Mouse (Mus musculus): Measurements from ENCODE around the gene Zfp580. TPM values are rescaled to one million over a fixed set of nuclear protein-coding genes. Genes with fewer than 3 reads are reported as not detected.

The Zfp580 gene
- polyA plus RNA-seq, 1 experiment from 2014 or later = 33.8 TPM

GRCm38 (mm10) chr7:5037467-5037866, 13.9 kb upstream of the Zfp580 start:
- Histone ChIP-seq H3K9me3 (0 out of 2 replicates have a peak, but pooled peaks cover 7% of the 10 kb centered on the region), H3K4me2 (peak overlapping the region; percentile 46), H3K27ac (peak overlapping the region; percentile 98; the same call in 1 of the 2 replicates), H3K36me3 (peaks cover 48% of the 10 kb centered on the region), H3K4me3 (peak overlapping the region; percentile 70), H3K4me1 (peaks cover 3% of the 10 kb centered on the region; the same call in 1 of the 2 replicates), H3K9ac (no peak overlapping the region; the same call in 1 of the 2 replicates), H3K27me3 (no peaks in the 10 kb centered on the region)
- no peak for ATAC-seq (ENCODE audit: insufficient number of reproducible peaks, low FRiP score, low TSS enrichment, low read depth)
- WGBS = 89% methylated on average over 8 of the region's 8 CpGs

- Histone ChIP-seq H3K27me3 (no peaks in the 10 kb centered on the region), H3K9me3 (0 out of 2 replicates have a peak, but pooled peaks cover 7% of the 10 kb centered on the region), H3K9ac (peak within 1 kb of the TSS; percentile 71), H3K36me3 (peaks cover 40% of the 10 kb centered on the region), H3K4me2 (peak within 1 kb of the TSS; percentile 46), H3K4me3 (peak within 1 kb of the TSS; percentile 70), H3K27ac (peak within 1 kb of the TSS; percentile 98), H3K4me1 (peaks cover 3% of the 10 kb centered on the region; the same call in 1 of the 2 replicates)
- WGBS = under 1% methylated on average over 48 of the region's 48 CpGs
- peak; percentile 92 for ATAC-seq (ENCODE audit: insufficient number of reproducible peaks, low FRiP score, low TSS enrichment, low read depth)
Observed at GRCm38 (mm10) chr7:5038109-5038732, 13.1 kb upstream of the Zfp580 start, which contains the start of gene Zfp784. TSS of gene Zfp784 (minus strand) at chr7:5038446.

GRCm38 (mm10) chr7:5038940-5039339, 12.4 kb upstream of the Zfp580 start:
- H3K27me3 ChIP-seq = no peaks in the 10 kb centered on the region
- H3K9me3 ChIP-seq = 0 out of 2 replicates have a peak, but pooled peaks cover 7% of the 10 kb centered on the region
- 27% methylated on average over 5 of the region's 5 CpGs for WGBS
- peak overlapping the region; percentile 70 for H3K4me3 ChIP-seq
- H3K9ac ChIP-seq = peak overlapping the region; percentile 71; the same call in 1 of the 2 replicates
- H3K36me3 ChIP-seq = peaks cover 33% of the 10 kb centered on the region
- ATAC-seq (ENCODE audit: insufficient number of reproducible peaks, low FRiP score, low TSS enrichment, low read depth) = no peak
- peaks cover 3% of the 10 kb centered on the region; the same call in 1 of the 2 replicates for H3K4me1 ChIP-seq
- peak overlapping the region; percentile 98 for H3K27ac ChIP-seq
- H3K4me2 ChIP-seq = peak overlapping the region; percentile 46

GRCm38 (mm10) chr7:5044981-5045380, 6.4 kb upstream of the Zfp580 start:
- Histone ChIP-seq H3K36me3 (0 out of 2 replicates have a peak, but pooled peaks cover 5% of the 10 kb centered on the region), H3K27me3 (no peaks in the 10 kb centered on the region), H3K27ac (no peak overlapping the region), H3K4me1 (no peaks in the 10 kb centered on the region), H3K4me2 (no peak overlapping the region), H3K9ac (no peak overlapping the region), H3K9me3 (no peaks in the 10 kb centered on the region), H3K4me3 (no peak overlapping the region)
- WGBS = 82% methylated on average over 2 of the region's 2 CpGs
- ATAC-seq (ENCODE audit: insufficient number of reproducible peaks, low FRiP score, low TSS enrichment, low read depth) = no peak

GRCm38 (mm10) chr7:5046112-5046511, 5.2 kb upstream of the Zfp580 start:
- WGBS = 73% methylated on average over 2 of the region's 2 CpGs
- Histone ChIP-seq H3K4me2 (no peak overlapping the region), H3K27me3 (no peaks in the 10 kb centered on the region), H3K36me3 (0 out of 2 replicates have a peak, but pooled peaks cover 5% of the 10 kb centered on the region), H3K9ac (no peak overlapping the region), H3K4me3 (no peak overlapping the region), H3K27ac (no peak overlapping the region), H3K4me1 (peaks cover 8% of the 10 kb centered on the region), H3K9me3 (no peaks in the 10 kb centered on the region)
- ATAC-seq (ENCODE audit: insufficient number of reproducible peaks, low FRiP score, low TSS enrichment, low read depth) = no peak

- Histone ChIP-seq H3K9ac (no peak overlapping the region), H3K27me3 (peaks cover 4% of the 10 kb centered on the region; the same call in 1 of the 2 replicates), H3K36me3 (no peaks in the 10 kb centered on the region), H3K4me1 (peaks cover 14% of the 10 kb centered on the region), H3K27ac (no peak overlapping the region), H3K4me3 (no peak overlapping the region), H3K4me2 (no peak overlapping the region), H3K9me3 (no peaks in the 10 kb centered on the region)
- ATAC-seq (ENCODE audit: insufficient number of reproducible peaks, low FRiP score, low TSS enrichment, low read depth) = no peak
- WGBS = 23% methylated on average over 2 of the region's 2 CpGs
Observed at GRCm38 (mm10) chr7:5047313-5047712, 4.0 kb upstream of the Zfp580 start.

GRCm38 (mm10) chr7:5052438-5052837, 1.1 kb downstream of the Zfp580 start:
- Histone ChIP-seq H3K4me3 (peak overlapping the region; percentile 79), H3K27me3 (peaks cover 41% of the 10 kb centered on the region), H3K27ac (no peak overlapping the region), H3K9me3 (no peaks in the 10 kb centered on the region), H3K4me1 (peaks cover 51% of the 10 kb centered on the region), H3K4me2 (peak overlapping the region; percentile 82), H3K9ac (peak overlapping the region; percentile 78), H3K36me3 (no peaks in the 10 kb centered on the region)
- 2% methylated on average over 10 of the region's 12 CpGs for WGBS
- no peak for ATAC-seq (ENCODE audit: insufficient number of reproducible peaks, low FRiP score, low TSS enrichment, low read depth)

- H3K36me3 ChIP-seq = no peaks in the 10 kb centered on the region
- peaks cover 56% of the 10 kb centered on the region for H3K4me1 ChIP-seq
- H3K27ac ChIP-seq = no peak overlapping the region
- peak overlapping the region; percentile 79 for H3K4me3 ChIP-seq
- peaks cover 45% of the 10 kb centered on the region for H3K27me3 ChIP-seq
- 4% methylated on average over 40 of the region's 45 CpGs for WGBS
- peak overlapping the region; percentile 82 for H3K4me2 ChIP-seq
- no peaks in the 10 kb centered on the region for H3K9me3 ChIP-seq
- ATAC-seq (ENCODE audit: insufficient number of reproducible peaks, low FRiP score, low TSS enrichment, low read depth) = no peak
- peak overlapping the region; percentile 78; the same call in 1 of the 2 replicates for H3K9ac ChIP-seq
Observed at GRCm38 (mm10) chr7:5052931-5053343, 1.6 kb downstream of the Zfp580 start.

GRCm38 (mm10) chr7:5053456-5054179, 2.3 kb downstream of the Zfp580 start:
- peaks cover 45% of the 10 kb centered on the region for H3K27me3 ChIP-seq

GRCm38 (mm10) chr7:5056651-5057263, 5.4 kb downstream of the Zfp580 start:
- H3K9ac ChIP-seq = peak overlapping the region; percentile 73
- H3K9me3 ChIP-seq = no peaks in the 10 kb centered on the region
- H3K27me3 ChIP-seq = peaks cover 45% of the 10 kb centered on the region
- peak overlapping the region; percentile 68 for H3K4me3 ChIP-seq
- no peak for ATAC-seq (ENCODE audit: insufficient number of reproducible peaks, low FRiP score, low TSS enrichment, low read depth)
- H3K27ac ChIP-seq = peak overlapping the region; percentile 64
- peaks cover 68% of the 10 kb centered on the region for H3K4me1 ChIP-seq
- no peaks in the 10 kb centered on the region for H3K36me3 ChIP-seq
- H3K4me2 ChIP-seq = peak overlapping the region; percentile 84
- WGBS = 1% methylated on average over 55 of the region's 55 CpGs

More at GRCm38 (mm10) chr7:5053456-5054179, 2.3 kb downstream of the Zfp580 start:
- H3K9me3 ChIP-seq = no peaks in the 10 kb centered on the region
- H3K4me2 ChIP-seq = peak overlapping the region; percentile 82
- H3K4me3 ChIP-seq = peak overlapping the region; percentile 79
- H3K9ac ChIP-seq = peak overlapping the region; percentile 44; the same call in 1 of the 2 replicates
- 10% methylated on average over 32 of the region's 32 CpGs for WGBS
- H3K4me1 ChIP-seq = peaks cover 61% of the 10 kb centered on the region
- no peaks in the 10 kb centered on the region for H3K36me3 ChIP-seq
- H3K27ac ChIP-seq = no peak overlapping the region
- no peak for ATAC-seq (ENCODE audit: insufficient number of reproducible peaks, low FRiP score, low TSS enrichment, low read depth)

GRCm38 (mm10) chr7:5057381-5057780, 6.0 kb downstream of the Zfp580 start:
- Histone ChIP-seq H3K36me3 (no peaks in the 10 kb centered on the region), H3K4me1 (peaks cover 62% of the 10 kb centered on the region), H3K9me3 (no peaks in the 10 kb centered on the region), H3K27ac (no peak overlapping the region), H3K4me2 (peak overlapping the region; percentile 84), H3K9ac (peak overlapping the region; percentile 73), H3K27me3 (peaks cover 41% of the 10 kb centered on the region), H3K4me3 (peak overlapping the region; percentile 68)
- 29% methylated on average over 8 of the region's 8 CpGs for WGBS
- no peak for ATAC-seq (ENCODE audit: insufficient number of reproducible peaks, low FRiP score, low TSS enrichment, low read depth)
